Mouse (Mus musculus): Measurements from ENCODE around the gene Prg2. TPM values are rescaled to one million over a fixed set of nuclear protein-coding genes. Genes with fewer than 3 reads are reported as not detected.

Gene Prg2
- polyA plus RNA-seq, 1 experiment from 2014 or later: 0.16 TPM

- 65% methylated on average over 3 of the region's 3 CpGs for WGBS
- no peak for DNase-seq (ENCODE audit: low spot score)
These were observed 19.4 kb downstream of the Prg2 start for GRCm38 (mm10) chr2:84999486-85000181.

GRCm38 (mm10) chr2:85001497-85001896 lies 21.2 kb downstream of the Prg2 start:
- 62% methylated on average over 13 of the region's 13 CpGs for WGBS
- Histone ChIP-seq H3K9ac (ENCODE audit: low read length) (no peak overlapping the region), H3K4me3 (ENCODE audit: low read depth, low read length) (no peak overlapping the region), H3K27me3 (ENCODE audit: control insufficient read depth, insufficient read depth, low read length) (no peaks in the 10 kb centered on the region), H3K36me3 (ENCODE audit: control insufficient read depth, insufficient read depth, low read length) (no peaks in the 10 kb centered on the region), H3K4me1 (replicated peaks; ENCODE audit: control insufficient read depth, insufficient read depth) (no peaks in the 10 kb centered on the region), H3K4me2 (replicated peaks; ENCODE audit: low read depth) (no peak overlapping the region), H3K9me3 (ENCODE audit: control insufficient read depth, low read length) (no peaks in the 10 kb centered on the region), H3K27ac (replicated peaks) (no peak overlapping the region)
- ATAC-seq (ENCODE audit: low FRiP score, low TSS enrichment): peak; percentile 33; the same call in 1 of the 2 replicates
- DNase-seq (ENCODE audit: low spot score): no peak
- no peak for TF ChIP-seq CTCF (IDR thresholded peaks at IDR 0.05; ENCODE audit: low read depth)
- no peak for TF ChIP-seq EP300 (optimal IDR thresholded peaks at IDR 0.05)

More at GRCm38 (mm10) chr2:84999486-85000181, 19.4 kb downstream of the Prg2 start:
- no peak overlapping the region for H3K4me3 ChIP-seq (ENCODE audit: low read depth, low read length)
- H3K4me2 ChIP-seq (replicated peaks; ENCODE audit: low read depth): no peak overlapping the region
- no peaks in the 10 kb centered on the region for H3K27me3 ChIP-seq (ENCODE audit: control insufficient read depth, insufficient read depth, low read length)
- H3K9me3 ChIP-seq (ENCODE audit: control insufficient read depth, low read length): no peaks in the 10 kb centered on the region
- no peak for ATAC-seq (ENCODE audit: low FRiP score, low TSS enrichment)
- no peak overlapping the region for H3K9ac ChIP-seq (ENCODE audit: low read length)
- no peak overlapping the region for H3K27ac ChIP-seq (replicated peaks)
- TF ChIP-seq EP300 (optimal IDR thresholded peaks at IDR 0.05) (no peak), CTCF (IDR thresholded peaks at IDR 0.05; ENCODE audit: low read depth) (no peak)
- no peaks in the 10 kb centered on the region for H3K4me1 ChIP-seq (replicated peaks; ENCODE audit: control insufficient read depth, insufficient read depth)
- H3K36me3 ChIP-seq (ENCODE audit: control insufficient read depth, insufficient read depth, low read length): no peaks in the 10 kb centered on the region

GRCm38 (mm10) chr2:85002575-85002974 lies 22.3 kb downstream of the Prg2 start:
- Histone ChIP-seq H3K4me2 (replicated peaks; ENCODE audit: low read depth) (no peak overlapping the region), H3K27ac (replicated peaks) (no peak overlapping the region), H3K36me3 (ENCODE audit: control insufficient read depth, insufficient read depth, low read length) (no peaks in the 10 kb centered on the region), H3K9ac (ENCODE audit: low read length) (no peak overlapping the region), H3K27me3 (ENCODE audit: control insufficient read depth, insufficient read depth, low read length) (no peaks in the 10 kb centered on the region), H3K4me3 (ENCODE audit: low read depth, low read length) (no peak overlapping the region), H3K4me1 (replicated peaks; ENCODE audit: control insufficient read depth, insufficient read depth) (no peaks in the 10 kb centered on the region), H3K9me3 (ENCODE audit: control insufficient read depth, low read length) (no peaks in the 10 kb centered on the region)
- 59% methylated on average over 8 of the region's 8 CpGs for WGBS
- ATAC-seq (ENCODE audit: low FRiP score, low TSS enrichment): no peak
- DNase-seq (ENCODE audit: low spot score): no peak
- no peak for TF ChIP-seq EP300 (optimal IDR thresholded peaks at IDR 0.05)
- TF ChIP-seq CTCF (IDR thresholded peaks at IDR 0.05; ENCODE audit: low read depth): no peak

GRCm38 (mm10) chr2:85004341-85004740 lies 24.1 kb downstream of the Prg2 start:
- WGBS: 78% methylated on average over 4 of the region's 4 CpGs
- no peak overlapping the region for H3K4me2 ChIP-seq (replicated peaks; ENCODE audit: low read depth)
- TF ChIP-seq EP300 (optimal IDR thresholded peaks at IDR 0.05): no peak
- no peak for TF ChIP-seq CTCF (IDR thresholded peaks at IDR 0.05; ENCODE audit: low read depth)
- no peaks in the 10 kb centered on the region for H3K27me3 ChIP-seq (ENCODE audit: control insufficient read depth, insufficient read depth, low read length)
- no peak overlapping the region for H3K9ac ChIP-seq (ENCODE audit: low read length)
- H3K4me3 ChIP-seq (ENCODE audit: low read depth, low read length): no peak overlapping the region
- no peaks in the 10 kb centered on the region for H3K4me1 ChIP-seq (replicated peaks; ENCODE audit: control insufficient read depth, insufficient read depth)
- DNase-seq (ENCODE audit: low spot score) (no peak), ATAC-seq (ENCODE audit: low FRiP score, low TSS enrichment) (no peak)
- H3K36me3 ChIP-seq (ENCODE audit: control insufficient read depth, insufficient read depth, low read length): no peaks in the 10 kb centered on the region
- no peaks in the 10 kb centered on the region for H3K9me3 ChIP-seq (ENCODE audit: control insufficient read depth, low read length)
- no peak overlapping the region for H3K27ac ChIP-seq (replicated peaks)

- H3K9ac ChIP-seq (ENCODE audit: low read length): no peak overlapping the region
- H3K36me3 ChIP-seq (ENCODE audit: control insufficient read depth, insufficient read depth, low read length): no peaks in the 10 kb centered on the region
- H3K9me3 ChIP-seq (ENCODE audit: control insufficient read depth, low read length): no peaks in the 10 kb centered on the region
- TF ChIP-seq CTCF (IDR thresholded peaks at IDR 0.05; ENCODE audit: low read depth) (no peak), EP300 (optimal IDR thresholded peaks at IDR 0.05) (no peak)
- no peak overlapping the region for H3K27ac ChIP-seq (replicated peaks)
- 77% methylated on average over 7 of the region's 7 CpGs for WGBS
- no peaks in the 10 kb centered on the region for H3K27me3 ChIP-seq (ENCODE audit: control insufficient read depth, insufficient read depth, low read length)
- H3K4me3 ChIP-seq (ENCODE audit: low read depth, low read length): no peak overlapping the region
- ATAC-seq (ENCODE audit: low FRiP score, low TSS enrichment): no peak
- H3K4me2 ChIP-seq (replicated peaks; ENCODE audit: low read depth): no peak overlapping the region
- no peaks in the 10 kb centered on the region for H3K4me1 ChIP-seq (replicated peaks; ENCODE audit: control insufficient read depth, insufficient read depth)
- DNase-seq (ENCODE audit: low spot score): no peak
These were observed 26.3 kb downstream of the Prg2 start for GRCm38 (mm10) chr2:85006600-85006999.

- Histone ChIP-seq H3K4me1 (replicated peaks; ENCODE audit: control insufficient read depth, insufficient read depth) (no peaks in the 10 kb centered on the region), H3K4me2 (replicated peaks; ENCODE audit: low read depth) (no peak overlapping the region), H3K4me3 (ENCODE audit: low read depth, low read length) (no peak overlapping the region), H3K9ac (ENCODE audit: low read length) (no peak overlapping the region), H3K9me3 (ENCODE audit: control insufficient read depth, low read length) (no peaks in the 10 kb centered on the region), H3K27ac (replicated peaks) (no peak overlapping the region), H3K27me3 (ENCODE audit: control insufficient read depth, insufficient read depth, low read length) (no peaks in the 10 kb centered on the region), H3K36me3 (ENCODE audit: control insufficient read depth, insufficient read depth, low read length) (no peaks in the 10 kb centered on the region)
- TF ChIP-seq EP300 (optimal IDR thresholded peaks at IDR 0.05): no peak
- TF ChIP-seq CTCF (IDR thresholded peaks at IDR 0.05; ENCODE audit: low read depth): peak; percentile 77
- no peak for ATAC-seq (ENCODE audit: low FRiP score, low TSS enrichment)
- 15% methylated on average over 4 of the region's 4 CpGs for WGBS
- DNase-seq (ENCODE audit: low spot score): no peak
These were observed 27.5 kb downstream of the Prg2 start for GRCm38 (mm10) chr2:85007729-85008128.

Data from stomach, postnatal 0 days (tissue).